In genomic region chr13:55465184-55465583, GRCm38 (mm10) we compare ENCODE assay signal across 9 mouse cellular contexts. TPM values are rescaled to one million over a fixed set of nuclear protein-coding genes. Genes with fewer than 3 reads are reported as not detected.
DNase-seq lines count a peak whose midpoint lies in the region; ATAC-seq and TF ChIP-seq lines count a peak whose summit lies in the region.
"Had no signal": no experiment of that assay in that cellular context is flagged by ENCODE, and none has a peak within 500 bp of the region (broad histone marks: within the 10 kb centered on the region; RNA-seq: fewer than 3 reads in every experiment).

No protein-coding gene starts in this region.

- TF ChIP-seq EP300 in heart, postnatal 0 days (IDR thresholded peaks at IDR 0.05; ENCODE audit: low read depth): no peak

- no peak for DNase-seq in heart, postnatal 0 days (ENCODE audit: low spot score)
- no peak for DNase-seq in heart, postnatal 10 days
- DNase-seq in Patski (ENCODE audit: low read depth, low spot score): peak; percentile 82
- no peak for DNase-seq in midbrain, embryonic 11.5 days (ENCODE audit: low spot score, missing footprints)
- no peak for DNase-seq in spleen, adult 18-20 months
- DNase-seq in left cerebral cortex, postnatal 14 days (ENCODE audit: low spot score in 2 of 2): no peak
- DNase-seq: liver, embryonic 13.5 days had no signal

- 0 out of 2 replicates have a peak overlapping the region, but pooled peaks have one; percentile 97 for H3K4me2 ChIP-seq in heart, postnatal 0 days (ENCODE audit: low read depth, low read length)
- H3K4me2 ChIP-seq in forebrain, embryonic 15.5 days (replicated peaks): peak overlapping the region; percentile 84
- peak overlapping the region; percentile 54 for H3K4me2 ChIP-seq in midbrain, embryonic 11.5 days

- H3K4me1 ChIP-seq in heart, postnatal 0 days (ENCODE audit: control insufficient read depth, insufficient read depth): peaks cover 13% of the 10 kb centered on the region
- H3K4me1 ChIP-seq in forebrain, embryonic 15.5 days: peaks cover 59% of the 10 kb centered on the region
- peaks cover 36% of the 10 kb centered on the region for H3K4me1 ChIP-seq in midbrain, embryonic 11.5 days (ENCODE audit: control insufficient read depth, insufficient read depth, low read length)

- TF ChIP-seq CTCF in heart, postnatal 0 days (IDR thresholded peaks at IDR 0.05; ENCODE audit: low read depth): no peak
- TF ChIP-seq CTCF in Patski (IDR thresholded peaks at IDR 0.05): no peak

- CTCF ChIA-PET in Patski (lab: Charles Lee): interaction anchor here (0.9 to 1.5 kb wide), 7 partner anchors 10 to 71 kb away, joined by 3 to 6 read pairs (median 4); partner anchors contain the start of gene Ddx41

- POLR2A ChIA-PET in Patski (lab: Charles Lee): interaction anchor here (1.1 to 1.9 kb wide), 4 partner anchors 14 to 47 kb away, joined by 3 to 9 read pairs (median 6); partner anchors contain the start of gene Grk6

- H3K9me3 ChIP-seq in heart, postnatal 0 days (replicated peaks; ENCODE audit: control insufficient read depth, low read length): no peaks in the 10 kb centered on the region
- H3K9me3 ChIP-seq in forebrain, embryonic 15.5 days: no peaks in the 10 kb centered on the region
- H3K9me3 ChIP-seq in midbrain, embryonic 11.5 days (ENCODE audit: control insufficient read depth, low read length): no peaks in the 10 kb centered on the region
- H3K9me3 ChIP-seq: liver, embryonic 13.5 days had no signal

- intact Hi-C loops in heart, postnatal 10 days (cut with DNase I): no loop called here
- intact Hi-C loops in left cerebral cortex, postnatal 14 days (cut with DNase I): no loop called here

- peaks cover 11% of the 10 kb centered on the region; the same call in 1 of the 2 replicates for H3K36me3 ChIP-seq in heart, postnatal 0 days (replicated peaks; ENCODE audit: control insufficient read depth, insufficient read depth, low read length)
- peaks cover 3% of the 10 kb centered on the region; the same call in 1 of the 2 replicates for H3K36me3 ChIP-seq in forebrain, embryonic 15.5 days
- H3K36me3 ChIP-seq in midbrain, embryonic 11.5 days (ENCODE audit: control insufficient read depth, insufficient read depth, low read length): peaks cover 3% of the 10 kb centered on the region; the same call in 1 of the 2 replicates

- ATAC-seq in heart, postnatal 0 days (ENCODE audit: insufficient read depth, low read depth): no peak
- peak; percentile 73 for ATAC-seq in Patski
- ATAC-seq in forebrain, embryonic 15.5 days (replicated peaks): peak; percentile 14; the same call in 1 of the 2 replicates
- peak; percentile 47 for ATAC-seq in midbrain, embryonic 11.5 days (ENCODE audit: low FRiP score)
- no peak for ATAC-seq in erythroid progenitor cell, adult 5-6 weeks (replicated peaks; ENCODE audit: low FRiP score, poor library complexity, severe bottlenecking)

- no peak overlapping the region for H3K9ac ChIP-seq in heart, postnatal 0 days (replicated peaks; ENCODE audit: low read depth, low read length)
- peak overlapping the region; percentile 89 for H3K9ac ChIP-seq in forebrain, embryonic 15.5 days (replicated peaks)
- H3K9ac ChIP-seq in midbrain, embryonic 11.5 days (ENCODE audit: low read length): peak overlapping the region; percentile 87

- peaks cover 50% of the 10 kb centered on the region for H3K27me3 ChIP-seq in heart, postnatal 0 days (ENCODE audit: control insufficient read depth, insufficient read depth, low read length)
- H3K27me3 ChIP-seq in Patski: no peaks in the 10 kb centered on the region
- H3K27me3 ChIP-seq in forebrain, embryonic 15.5 days: no peaks in the 10 kb centered on the region
- no peaks in the 10 kb centered on the region for H3K27me3 ChIP-seq in midbrain, embryonic 11.5 days (ENCODE audit: control insufficient read depth, insufficient read depth, low read length)

- H3K27ac ChIP-seq in heart, postnatal 0 days (ENCODE audit: low read depth): no peak overlapping the region
- peak overlapping the region; percentile 97 for H3K27ac ChIP-seq in forebrain, embryonic 15.5 days (replicated peaks)
- peak overlapping the region; percentile 97 for H3K27ac ChIP-seq in midbrain, embryonic 11.5 days (ENCODE audit: low read depth, low read length)
- H3K27ac ChIP-seq: liver, embryonic 13.5 days had no signal

- H3K4me3 ChIP-seq in heart, postnatal 0 days (ENCODE audit: low read depth, low read length): no peak overlapping the region
- peak overlapping the region; percentile 81 for H3K4me3 ChIP-seq in forebrain, embryonic 15.5 days
- H3K4me3 ChIP-seq in midbrain, embryonic 11.5 days (ENCODE audit: low read depth, low read length): peak overlapping the region; percentile 53

- 31% methylated on average over 3 of the region's 3 CpGs for WGBS in heart, postnatal 0 days
- 3% methylated on average over 3 of the region's 3 CpGs for WGBS in forebrain, embryonic 15.5 days
- 0% methylated on average over 3 of the region's 3 CpGs for WGBS in midbrain, embryonic 11.5 days

- in situ Hi-C loops in Patski (cut with MboI; ENCODE audit: low pct_unique_long_range_greater_than_20kb): loop anchor here (5.0 kb wide), 1 partner anchor 58 kb away; no protein-coding TSS in a partner anchor

RNA-seq across cellular contexts. Expression of gene Prr7, which starts 1.1 kb away (rescaled TPM):
- 3.6 and 8.2 TPM in 2 replicates for total RNA-seq in heart, postnatal 0 days (2014; rRNA removed; ENCODE audit: low replicate concordance)
- 0.08 TPM in 1 of 2 replicates, not detected in the other for polyA plus RNA-seq in heart, postnatal 0 days (2015; fragmentation: Nextera tagmentation; extraction: Ambion mirVana)
- total RNA-seq in heart, postnatal 10 days (2021): 1 to 10 TPM; 1.7 to 1.8 TPM
- 11.7 TPM for polyA plus RNA-seq in Patski (2021)
- polyA plus RNA-seq in forebrain, embryonic 15.5 days (2015; fragmentation: Nextera tagmentation; extraction: Ambion mirVana): 3.2 and 3.4 TPM in 2 replicates
- 2.8 and 3.0 TPM in 2 replicates for polyA plus RNA-seq in midbrain, embryonic 11.5 days (2014; fragmentation: Nextera tagmentation; extraction: Ambion mirVana)
- total RNA-seq in erythroid progenitor cell, adult 5-6 weeks (2015; ENCODE audit: low replicate concordance): not detected in 2 replicates
- total RNA-seq in erythroid progenitor cell, adult 5-6 weeks (2017; ENCODE audit: low replicate concordance): not detected in 2 replicates
- 100 to 1,000 TPM in 1 of 2 experiments, 10 to 100 TPM in 1; 98.9 to 104 TPM for total RNA-seq in left cerebral cortex, postnatal 14 days (2021)
- polyA plus RNA-seq: liver, embryonic 13.5 days had no signal

RNA-seq across cellular contexts. Expression of gene Grk6, which starts 20.3 kb away (rescaled TPM):
- total RNA-seq in heart, postnatal 0 days (2014; rRNA removed; ENCODE audit: low replicate concordance): 27.2 and 44.4 TPM in 2 replicates
- polyA plus RNA-seq in heart, postnatal 0 days (2015; fragmentation: Nextera tagmentation; extraction: Ambion mirVana): 10.7 TPM in 2 replicates
- 10 to 100 TPM; 26.3 to 28.5 TPM for total RNA-seq in heart, postnatal 10 days (2021)
- 54.6 TPM for polyA plus RNA-seq in Patski (2021)
- 46.1 and 47.6 TPM in 2 replicates for polyA plus RNA-seq in forebrain, embryonic 15.5 days (2015; fragmentation: Nextera tagmentation; extraction: Ambion mirVana)
- polyA plus RNA-seq in midbrain, embryonic 11.5 days (2014; fragmentation: Nextera tagmentation; extraction: Ambion mirVana): 42.0 and 52.3 TPM in 2 replicates
- total RNA-seq in erythroid progenitor cell, adult 5-6 weeks (2015; ENCODE audit: low replicate concordance): 48.2 and 55.5 TPM in 2 replicates
- total RNA-seq in erythroid progenitor cell, adult 5-6 weeks (2017; ENCODE audit: low replicate concordance): 62.2 and 75.7 TPM in 2 replicates
- total RNA-seq in left cerebral cortex, postnatal 14 days (2021): 10 to 100 TPM; 67.5 to 67.8 TPM

RNA-seq across cellular contexts. Expression of gene Dbn1, which starts 22.7 kb away (rescaled TPM):
- 38.5 and 46.0 TPM in 2 replicates for total RNA-seq in heart, postnatal 0 days (2014; rRNA removed; ENCODE audit: low replicate concordance)
- polyA plus RNA-seq in heart, postnatal 0 days (2015; fragmentation: Nextera tagmentation; extraction: Ambion mirVana): 30.2 and 30.9 TPM in 2 replicates
- total RNA-seq in heart, postnatal 10 days (2021): 10 to 100 TPM; 53.7 to 58.2 TPM
- 158 TPM for polyA plus RNA-seq in Patski (2021)
- 732 and 750 TPM in 2 replicates for polyA plus RNA-seq in forebrain, embryonic 15.5 days (2015; fragmentation: Nextera tagmentation; extraction: Ambion mirVana)
- polyA plus RNA-seq in midbrain, embryonic 11.5 days (2014; fragmentation: Nextera tagmentation; extraction: Ambion mirVana): 292 and 294 TPM in 2 replicates
- not detected in 2 replicates for total RNA-seq in erythroid progenitor cell, adult 5-6 weeks (2015; ENCODE audit: low replicate concordance)
- total RNA-seq in erythroid progenitor cell, adult 5-6 weeks (2017; ENCODE audit: low replicate concordance): 0.45 TPM in 1 of 2 replicates, not detected in the other
- 100 to 1,000 TPM; 326 to 327 TPM for total RNA-seq in left cerebral cortex, postnatal 14 days (2021)

RNA-seq across cellular contexts. Expression of gene F12, which starts 38.6 kb away (rescaled TPM):
- total RNA-seq in heart, postnatal 0 days (2014; rRNA removed; ENCODE audit: low replicate concordance): 0.12 TPM in 1 of 2 replicates, not detected in the other
- not detected in 2 replicates for polyA plus RNA-seq in heart, postnatal 0 days (2015; fragmentation: Nextera tagmentation; extraction: Ambion mirVana)
- not detected for total RNA-seq in heart, postnatal 10 days (2021)
- polyA plus RNA-seq in Patski (2021): not detected
- 0.09 TPM in 1 of 2 replicates, not detected in the other for polyA plus RNA-seq in forebrain, embryonic 15.5 days (2015; fragmentation: Nextera tagmentation; extraction: Ambion mirVana)
- polyA plus RNA-seq in midbrain, embryonic 11.5 days (2014; fragmentation: Nextera tagmentation; extraction: Ambion mirVana): 0.14 TPM in 1 of 2 replicates, not detected in the other
- not detected in 2 replicates for total RNA-seq in erythroid progenitor cell, adult 5-6 weeks (2015; ENCODE audit: low replicate concordance)
- not detected in 2 replicates for total RNA-seq in erythroid progenitor cell, adult 5-6 weeks (2017; ENCODE audit: low replicate concordance)
- under 1 TPM in 1 of 2 experiments, not detected in 1; 0.30 TPM for total RNA-seq in left cerebral cortex, postnatal 14 days (2021)

RNA-seq across cellular contexts. Expression of gene Pdlim7, which starts 48.3 kb away (rescaled TPM):
- total RNA-seq in heart, postnatal 0 days (2014; rRNA removed; ENCODE audit: low replicate concordance): 134 and 186 TPM in 2 replicates
- 190 and 210 TPM in 2 replicates for polyA plus RNA-seq in heart, postnatal 0 days (2015; fragmentation: Nextera tagmentation; extraction: Ambion mirVana)
- 10 to 100 TPM; 63.6 to 74.2 TPM for total RNA-seq in heart, postnatal 10 days (2021)
- 129 TPM for polyA plus RNA-seq in Patski (2021)
- polyA plus RNA-seq in forebrain, embryonic 15.5 days (2015; fragmentation: Nextera tagmentation; extraction: Ambion mirVana): 135 and 138 TPM in 2 replicates
- 129 and 140 TPM in 2 replicates for polyA plus RNA-seq in midbrain, embryonic 11.5 days (2014; fragmentation: Nextera tagmentation; extraction: Ambion mirVana)
- 0.84 and 1.4 TPM in 2 replicates for total RNA-seq in erythroid progenitor cell, adult 5-6 weeks (2015; ENCODE audit: low replicate concordance)
- 0.15 and 3.5 TPM in 2 replicates for total RNA-seq in erythroid progenitor cell, adult 5-6 weeks (2017; ENCODE audit: low replicate concordance)
- total RNA-seq in left cerebral cortex, postnatal 14 days (2021): 10 to 100 TPM; 66.0 to 79.4 TPM

Comparison
In these comparisons a context has a peak if more than half of its experiments do, and no peak if none do; other contexts are left out.
1. ATAC-seq: peak in Patski (single experiment), forebrain, embryonic 15.5 days (single experiment) and midbrain, embryonic 11.5 days (single experiment); none in heart, postnatal 0 days (single experiment) and erythroid progenitor cell, adult 5-6 weeks (single experiment).
2. RNA of gene Prr7, which starts 1.1 kb away (total RNA-seq): 98.9 to 104 TPM in left cerebral cortex, postnatal 14 days; 3.6 to 8.2 TPM in heart, postnatal 0 days, 1.7 to 1.8 TPM in heart, postnatal 10 days and not detected in erythroid progenitor cell, adult 5-6 weeks; every median in the first group is over 10 times any median in the second.
3. RNA of gene Dbn1, which starts 22.7 kb away (total RNA-seq): 326 to 327 TPM in left cerebral cortex, postnatal 14 days, 53.7 to 58.2 TPM in heart, postnatal 10 days and 38.5 to 46.0 TPM in heart, postnatal 0 days; 0.45 TPM in erythroid progenitor cell, adult 5-6 weeks; every median in the first group is over 10 times any median in the second.
4. Peak in every context shown above with its lines, with median percentiles within 50 percentile points of each other: H3K4me2 ChIP-seq.